Mouse (Mus musculus): ENCODE results near the gene Ror1.

Gene Ror1

GRCm38 (mm10) chr4:100398079-100398478 lies 302.5 kb downstream of the Ror1 start:
- no peak for DNase-seq

- no peak for DNase-seq
Measured at GRCm38 (mm10) chr4:100401078-100401477, 305.5 kb downstream of the Ror1 start.

GRCm38 (mm10) chr4:100401581-100402470 lies 306.2 kb downstream of the Ror1 start:
- no peak for DNase-seq

GRCm38 (mm10) chr4:100407261-100407874 lies 311.8 kb downstream of the Ror1 start:
- peak; percentile 34 to 37 for DNase-seq

GRCm38 (mm10) chr4:100409521-100409920 lies 313.9 kb downstream of the Ror1 start:
- DNase-seq = no peak

GRCm38 (mm10) chr4:100411841-100412539 lies 316.4 kb downstream of the Ror1 start:
- DNase-seq = no peak

- no peak for DNase-seq
Measured at GRCm38 (mm10) chr4:100422756-100423155, 327.2 kb downstream of the Ror1 start.

GRCm38 (mm10) chr4:100426101-100426500 lies 330.5 kb downstream of the Ror1 start:
- no peak for DNase-seq

GRCm38 (mm10) chr4:100429371-100429900 lies 333.8 kb downstream of the Ror1 start:
- DNase-seq = no peak

- no peak for DNase-seq
Measured at GRCm38 (mm10) chr4:100435281-100436168, 339.9 kb downstream of the Ror1 start.

- DNase-seq = no peak
Measured at GRCm38 (mm10) chr4:100436169-100436547, 340.6 kb downstream of the Ror1 start.

GRCm38 (mm10) chr4:100446897-100447296 lies 351.3 kb downstream of the Ror1 start:
- DNase-seq = no peak

- no peak for DNase-seq
Measured at GRCm38 (mm10) chr4:100462493-100463120, 367.0 kb downstream of the Ror1 start.

- DNase-seq = no peak
Measured at GRCm38 (mm10) chr4:100478592-100479321, 383.2 kb downstream of the Ror1 start, which contains the start of gene Ube2u. TSS of gene Ube2u (plus strand) at chr4:100478849.

GRCm38 (mm10) chr4:100488447-100488846 lies 392.9 kb downstream of the Ror1 start:
- DNase-seq = no peak
